Mouse (Mus musculus): ENCODE measurements around the gene Dhrs7. TPM values are rescaled to one million over a fixed set of nuclear protein-coding genes. Genes with fewer than 3 reads are reported as not detected.

Dhrs7 gene
- polyA plus RNA-seq, 1 experiment from 2014 or later = 26.3 TPM

GRCm38 (mm10) chr12:72670921-72671320 is 6.2 kb upstream of the Dhrs7 start:
- 80% methylated on average over 8 of the region's 8 CpGs for WGBS
- Histone ChIP-seq H3K36me3 (ENCODE audit: control insufficient read depth, insufficient read depth, low read length) (no peaks in the 10 kb centered on the region), H3K9ac (ENCODE audit: low read length) (no peak overlapping the region), H3K4me1 (replicated peaks; ENCODE audit: control insufficient read depth, insufficient read depth, low read length) (no peaks in the 10 kb centered on the region), H3K9me3 (ENCODE audit: control insufficient read depth, low read length) (no peaks in the 10 kb centered on the region), H3K27me3 (replicated peaks; ENCODE audit: control insufficient read depth, insufficient read depth, low read length) (no peaks in the 10 kb centered on the region), H3K4me2 (ENCODE audit: low read length) (no peak overlapping the region), H3K4me3 (ENCODE audit: low read depth, low read length) (no peak overlapping the region), H3K27ac (ENCODE audit: low read depth) (no peak overlapping the region)
- DNase-seq (ENCODE audit: low spot score) (no peak), ATAC-seq (replicated peaks; ENCODE audit: low FRiP score, low TSS enrichment, low read depth) (no peak)

- WGBS = 64% methylated on average over 10 of the region's 10 CpGs
Observed at GRCm38 (mm10) chr12:72667868-72668469, 3.3 kb upstream of the Dhrs7 start.

GRCm38 (mm10) chr12:72666015-72666414 is 1.3 kb upstream of the Dhrs7 start:
- DNase-seq (ENCODE audit: low spot score) (no peak), ATAC-seq (replicated peaks; ENCODE audit: low FRiP score, low TSS enrichment, low read depth) (no peak)
- H3K9ac ChIP-seq (ENCODE audit: low read length) = no peak overlapping the region
- 91% methylated on average over 5 of the region's 5 CpGs for WGBS
- no peaks in the 10 kb centered on the region for H3K36me3 ChIP-seq (ENCODE audit: control insufficient read depth, insufficient read depth, low read length)
- no peak overlapping the region for H3K4me2 ChIP-seq (ENCODE audit: low read length)
- H3K27ac ChIP-seq (ENCODE audit: low read depth) = no peak overlapping the region
- no peak overlapping the region for H3K4me3 ChIP-seq (ENCODE audit: low read depth, low read length)
- H3K9me3 ChIP-seq (ENCODE audit: control insufficient read depth, low read length) = no peaks in the 10 kb centered on the region
- H3K4me1 ChIP-seq (replicated peaks; ENCODE audit: control insufficient read depth, insufficient read depth, low read length) = peaks cover 6% of the 10 kb centered on the region; the same call in 1 of the 2 replicates
- H3K27me3 ChIP-seq (replicated peaks; ENCODE audit: control insufficient read depth, insufficient read depth, low read length) = no peaks in the 10 kb centered on the region

More at GRCm38 (mm10) chr12:72667868-72668469, 3.3 kb upstream of the Dhrs7 start:
- Histone ChIP-seq H3K4me1 (replicated peaks; ENCODE audit: control insufficient read depth, insufficient read depth, low read length) (peaks cover 6% of the 10 kb centered on the region; the same call in 1 of the 2 replicates), H3K9ac (ENCODE audit: low read length) (no peak overlapping the region), H3K27me3 (replicated peaks; ENCODE audit: control insufficient read depth, insufficient read depth, low read length) (no peaks in the 10 kb centered on the region), H3K36me3 (ENCODE audit: control insufficient read depth, insufficient read depth, low read length) (no peaks in the 10 kb centered on the region), H3K4me3 (ENCODE audit: low read depth, low read length) (no peak overlapping the region), H3K9me3 (ENCODE audit: control insufficient read depth, low read length) (no peaks in the 10 kb centered on the region), H3K4me2 (ENCODE audit: low read length) (no peak overlapping the region), H3K27ac (ENCODE audit: low read depth) (no peak overlapping the region)
- ATAC-seq (replicated peaks; ENCODE audit: low FRiP score, low TSS enrichment, low read depth) = no peak
- DNase-seq (ENCODE audit: low spot score) = no peak

GRCm38 (mm10) chr12:72664020-72664734 is 532 bp downstream of the Dhrs7 start:
- 3% methylated on average over 28 of the region's 28 CpGs for WGBS

GRCm38 (mm10) chr12:72655775-72656174 is 8.9 kb downstream of the Dhrs7 start:
- Histone ChIP-seq H3K4me1 (replicated peaks; ENCODE audit: control insufficient read depth, insufficient read depth, low read length) (no peaks in the 10 kb centered on the region), H3K9me3 (ENCODE audit: control insufficient read depth, low read length) (no peaks in the 10 kb centered on the region), H3K27ac (ENCODE audit: low read depth) (no peak overlapping the region), H3K27me3 (replicated peaks; ENCODE audit: control insufficient read depth, insufficient read depth, low read length) (no peaks in the 10 kb centered on the region), H3K9ac (ENCODE audit: low read length) (no peak overlapping the region), H3K36me3 (ENCODE audit: control insufficient read depth, insufficient read depth, low read length) (0 out of 2 replicates have a peak, but pooled peaks cover 6% of the 10 kb centered on the region), H3K4me3 (ENCODE audit: low read depth, low read length) (no peak overlapping the region), H3K4me2 (ENCODE audit: low read length) (no peak overlapping the region)
- DNase-seq (ENCODE audit: low spot score) = no peak
- no peak for ATAC-seq (replicated peaks; ENCODE audit: low FRiP score, low TSS enrichment, low read depth)
- 90% methylated on average over 16 of the region's 16 CpGs for WGBS

More at GRCm38 (mm10) chr12:72664020-72664734, 532 bp downstream of the Dhrs7 start:
- Histone ChIP-seq H3K9me3 (ENCODE audit: control insufficient read depth, low read length) (no peaks in the 10 kb centered on the region), H3K27ac (ENCODE audit: low read depth) (peak overlapping the region; percentile 59; the same call in 1 of the 2 replicates), H3K27me3 (replicated peaks; ENCODE audit: control insufficient read depth, insufficient read depth, low read length) (no peaks in the 10 kb centered on the region), H3K9ac (ENCODE audit: low read length) (peak overlapping the region; percentile 51), H3K36me3 (ENCODE audit: control insufficient read depth, insufficient read depth, low read length) (no peaks in the 10 kb centered on the region), H3K4me3 (ENCODE audit: low read depth, low read length) (peak overlapping the region; percentile 63), H3K4me2 (ENCODE audit: low read length) (peak overlapping the region; percentile 91), H3K4me1 (replicated peaks; ENCODE audit: control insufficient read depth, insufficient read depth, low read length) (peaks cover 6% of the 10 kb centered on the region; the same call in 1 of the 2 replicates)
- ATAC-seq (replicated peaks; ENCODE audit: low FRiP score, low TSS enrichment, low read depth) (peak; percentile 50; the same call in 1 of the 2 replicates), DNase-seq (ENCODE audit: low spot score) (no peak)

GRCm38 (mm10) chr12:72654698-72655097 is 10.0 kb downstream of the Dhrs7 start:
- H3K4me2 ChIP-seq (ENCODE audit: low read length) = no peak overlapping the region
- ATAC-seq (replicated peaks; ENCODE audit: low FRiP score, low TSS enrichment, low read depth) = no peak
- WGBS = 28% methylated on average over 4 of the region's 4 CpGs
- no peaks in the 10 kb centered on the region for H3K27me3 ChIP-seq (replicated peaks; ENCODE audit: control insufficient read depth, insufficient read depth, low read length)
- no peaks in the 10 kb centered on the region for H3K4me1 ChIP-seq (replicated peaks; ENCODE audit: control insufficient read depth, insufficient read depth, low read length)
- H3K4me3 ChIP-seq (ENCODE audit: low read depth, low read length) = no peak overlapping the region
- peak; percentile 79 for DNase-seq (ENCODE audit: low spot score)
- H3K36me3 ChIP-seq (ENCODE audit: control insufficient read depth, insufficient read depth, low read length) = 0 out of 2 replicates have a peak, but pooled peaks cover 6% of the 10 kb centered on the region
- no peak overlapping the region for H3K27ac ChIP-seq (ENCODE audit: low read depth)
- no peak overlapping the region for H3K9ac ChIP-seq (ENCODE audit: low read length)
- no peaks in the 10 kb centered on the region for H3K9me3 ChIP-seq (ENCODE audit: control insufficient read depth, low read length)

- Histone ChIP-seq H3K4me1 (replicated peaks; ENCODE audit: control insufficient read depth, insufficient read depth, low read length) (no peaks in the 10 kb centered on the region), H3K27me3 (replicated peaks; ENCODE audit: control insufficient read depth, insufficient read depth, low read length) (no peaks in the 10 kb centered on the region), H3K9me3 (ENCODE audit: control insufficient read depth, low read length) (no peaks in the 10 kb centered on the region), H3K4me2 (ENCODE audit: low read length) (no peak within 1 kb of the TSS), H3K4me3 (ENCODE audit: low read depth, low read length) (no peak within 1 kb of the TSS), H3K27ac (ENCODE audit: low read depth) (no peak within 1 kb of the TSS), H3K36me3 (ENCODE audit: control insufficient read depth, insufficient read depth, low read length) (no peaks in the 10 kb centered on the region), H3K9ac (ENCODE audit: low read length) (no peak within 1 kb of the TSS)
- peak; percentile 23 for DNase-seq (ENCODE audit: low spot score)
- no peak for ATAC-seq (replicated peaks; ENCODE audit: low FRiP score, low TSS enrichment, low read depth)
- 77% methylated on average over 11 of the region's 11 CpGs for WGBS
Observed at GRCm38 (mm10) chr12:72649611-72650330, 14.9 kb downstream of the Dhrs7 start, which contains the start of gene Gm4756. Gm4756 (minus strand) TSS chr12:72649661.

- 90% methylated on average over 14 of the region's 14 CpGs for WGBS
- DNase-seq (ENCODE audit: low spot score) (no peak), ATAC-seq (replicated peaks; ENCODE audit: low FRiP score, low TSS enrichment, low read depth) (no peak)
- H3K4me2 ChIP-seq (ENCODE audit: low read length) = no peak overlapping the region
- H3K27me3 ChIP-seq (replicated peaks; ENCODE audit: control insufficient read depth, insufficient read depth, low read length) = no peaks in the 10 kb centered on the region
- no peaks in the 10 kb centered on the region for H3K4me1 ChIP-seq (replicated peaks; ENCODE audit: control insufficient read depth, insufficient read depth, low read length)
- H3K27ac ChIP-seq (ENCODE audit: low read depth) = no peak overlapping the region
- H3K9ac ChIP-seq (ENCODE audit: low read length) = no peak overlapping the region
- no peaks in the 10 kb centered on the region for H3K36me3 ChIP-seq (ENCODE audit: control insufficient read depth, insufficient read depth, low read length)
- no peaks in the 10 kb centered on the region for H3K9me3 ChIP-seq (ENCODE audit: control insufficient read depth, low read length)
- no peak overlapping the region for H3K4me3 ChIP-seq (ENCODE audit: low read depth, low read length)
Observed at GRCm38 (mm10) chr12:72648921-72649320, 15.8 kb downstream of the Dhrs7 start.

Measured in intestine, embryonic 14.5 days (tissue).